Mouse (Mus musculus) kidney, embryonic 16.5 days (tissue): ENCODE results near the gene Strn3. TPM values are rescaled to one million over a fixed set of nuclear protein-coding genes. Genes with fewer than 3 reads are reported as not detected.
"Not testable (repeated sequence)": the region's sequence is repeated elsewhere in the genome, so short reads cannot be mapped to it uniquely, and the experiment has no call there.

Source experiments
- ATAC-seq: fragments of 200-750 bp; cut with Nextera tagmentation; 2 replicates; pipeline ENCODE4 v1.8.0; 2017; ENCODE audit warnings: moderate TSS enrichment; ENCODE audit not compliant: low FRiP score, low TSS enrichment
- H3K27ac ChIP-seq: fragments of 300-500 bp; sonication (generic); 2 replicates; pipeline ENCODE4 v1.5.1; 2014; ENCODE audit warnings: low read length
- H3K27me3 ChIP-seq: fragments of 300-500 bp; sonication (generic); 2 replicates; pipeline ENCODE4 v1.6.1; 2014; ENCODE audit warnings: low read length, control low read depth, mixed read lengths; ENCODE audit not compliant: insufficient read depth
- H3K36me3 ChIP-seq: fragments of 300-500 bp; sonication (generic); 2 replicates; pipeline ENCODE4 v1.6.1; 2014; ENCODE audit warnings: low read length, control low read depth, mixed read lengths; ENCODE audit not compliant: insufficient read depth
- H3K4me1 ChIP-seq: fragments of 300-500 bp; sonication (generic); 2 replicates; pipeline ENCODE4 v1.6.1; 2014; ENCODE audit warnings: low read length, control low read depth, mixed read lengths; ENCODE audit not compliant: insufficient read depth
- H3K4me2 ChIP-seq: fragments of 300-500 bp; sonication (generic); replicated peaks from 2 replicates; pipeline ENCODE4 v1.6.1; 2014; ENCODE audit warnings: low read depth, low read length
- H3K4me3 ChIP-seq: fragments of 300-500 bp; sonication (generic); 2 replicates; pipeline ENCODE4 v1.5.1; 2014; ENCODE audit warnings: mild to moderate bottlenecking, low read length
- H3K9ac ChIP-seq: fragments of 300-500 bp; sonication (generic); replicated peaks from 2 replicates; pipeline ENCODE4 v1.6.1; 2014; ENCODE audit warnings: low read length
- H3K9me3 ChIP-seq: fragments of 300-500 bp; sonication (generic); 2 replicates; pipeline ENCODE4 v1.6.1; 2016; ENCODE audit warnings: low read length, control low read depth
- WGBS: fragments of 180-500 bp; shearing (Covaris S2); extraction: QIAGEN DNeasy Blood & Tissue Kit; methylation state at CpG from one replicate; pipeline ENCODE4 v1.1.7; 2014; 5-methylcytosine and 5-hydroxymethylcytosine counted together
- polyA plus RNA-seq: library from polyadenylated mRNA; unstranded; fragments of >200 nt; fragmentation: Nextera tagmentation; extraction: Ambion mirVana; gene quantifications from 2 replicates; pipeline ENCODE4 v1.2.1, GENCODE M21; 2015

Strn3 gene
- polyA plus RNA-seq, 1 experiment from 2014 or later: 38.5 TPM

- no peak overlapping the region for H3K4me2 ChIP-seq
- H3K36me3 ChIP-seq: no peaks in the 10 kb centered on the region
- WGBS: 34% methylated on average over 2 of the region's 2 CpGs
- no peak overlapping the region for H3K4me3 ChIP-seq
- H3K27ac ChIP-seq: no peak overlapping the region
- no peak for ATAC-seq
- H3K9ac ChIP-seq: no peak overlapping the region
- H3K27me3 ChIP-seq: no peaks in the 10 kb centered on the region
- H3K9me3 ChIP-seq: no peaks in the 10 kb centered on the region
- H3K4me1 ChIP-seq: peaks cover 29% of the 10 kb centered on the region
Measured at GRCm38 (mm10) chr12:51676442-51676841, 15.3 kb downstream of the Strn3 start.

- no peak overlapping the region for H3K4me3 ChIP-seq
- no peak overlapping the region for H3K4me2 ChIP-seq
- WGBS: 67% methylated on average over 4 of the region's 4 CpGs
- H3K36me3 ChIP-seq: no peaks in the 10 kb centered on the region
- no peak overlapping the region for H3K9ac ChIP-seq
- H3K4me1 ChIP-seq: peaks cover 19% of the 10 kb centered on the region
- H3K27ac ChIP-seq: no peak overlapping the region
- no peaks in the 10 kb centered on the region for H3K27me3 ChIP-seq
- H3K9me3 ChIP-seq: no peaks in the 10 kb centered on the region
- no peak for ATAC-seq
Measured at GRCm38 (mm10) chr12:51673270-51673669, 18.4 kb downstream of the Strn3 start.

GRCm38 (mm10) chr12:51671231-51671891 lies 20.3 kb downstream of the Strn3 start:
- Histone ChIP-seq H3K36me3 (no peaks in the 10 kb centered on the region), H3K9ac (no peak overlapping the region), H3K27me3 (no peaks in the 10 kb centered on the region), H3K27ac (no peak overlapping the region), H3K9me3 (no peaks in the 10 kb centered on the region), H3K4me1 (peaks cover 22% of the 10 kb centered on the region), H3K4me3 (no peak overlapping the region), H3K4me2 (no peak overlapping the region)
- 35% methylated on average over 5 of the region's 5 CpGs for WGBS
- ATAC-seq: no peak

GRCm38 (mm10) chr12:51666708-51667430 lies 24.8 kb downstream of the Strn3 start:
- Histone ChIP-seq H3K4me3 (no peak overlapping the region), H3K27ac (no peak overlapping the region), H3K9me3 (no peaks in the 10 kb centered on the region), H3K36me3 (no peaks in the 10 kb centered on the region), H3K27me3 (no peaks in the 10 kb centered on the region), H3K4me2 (no peak overlapping the region), H3K9ac (no peak overlapping the region), H3K4me1 (peaks cover 24% of the 10 kb centered on the region)
- 77% methylated on average over 4 of the region's 4 CpGs for WGBS
- no peak for ATAC-seq

GRCm38 (mm10) chr12:51663908-51664307 lies 27.8 kb downstream of the Strn3 start:
- Histone ChIP-seq H3K27me3 (no peaks in the 10 kb centered on the region), H3K36me3 (no peaks in the 10 kb centered on the region), H3K4me2 (no peak overlapping the region), H3K9ac (no peak overlapping the region), H3K4me1 (peaks cover 19% of the 10 kb centered on the region), H3K9me3 (no peaks in the 10 kb centered on the region), H3K4me3 (no peak overlapping the region), H3K27ac (peak overlapping the region; percentile 65)
- no peak for ATAC-seq

GRCm38 (mm10) chr12:51663011-51663410 lies 28.7 kb downstream of the Strn3 start:
- no peaks in the 10 kb centered on the region for H3K27me3 ChIP-seq
- H3K4me2 ChIP-seq: no peak overlapping the region
- peak; percentile 58 for ATAC-seq
- peak overlapping the region; percentile 36; the same call in 1 of the 2 replicates for H3K27ac ChIP-seq
- H3K9me3 ChIP-seq: no peaks in the 10 kb centered on the region
- no peak overlapping the region for H3K9ac ChIP-seq
- H3K36me3 ChIP-seq: no peaks in the 10 kb centered on the region
- H3K4me1 ChIP-seq: peaks cover 16% of the 10 kb centered on the region
- no peak overlapping the region for H3K4me3 ChIP-seq

- WGBS: 54% methylated on average over 1 of the region's 1 CpGs
- H3K4me3 ChIP-seq: no peak overlapping the region
- H3K4me2 ChIP-seq: no peak overlapping the region
- no peak overlapping the region for H3K9ac ChIP-seq
- H3K9me3 ChIP-seq: no peaks in the 10 kb centered on the region
- no peak overlapping the region for H3K27ac ChIP-seq
- H3K27me3 ChIP-seq: no peaks in the 10 kb centered on the region
- peaks cover 14% of the 10 kb centered on the region for H3K36me3 ChIP-seq
- ATAC-seq: no peak
- H3K4me1 ChIP-seq: no peaks in the 10 kb centered on the region
Measured at GRCm38 (mm10) chr12:51655944-51656465, 35.7 kb downstream of the Strn3 start.

- H3K4me1 ChIP-seq, H3K4me2 ChIP-seq, H3K9ac ChIP-seq, H3K9me3 ChIP-seq, H3K4me3 ChIP-seq, H3K27me3 ChIP-seq, H3K27ac ChIP-seq, ATAC-seq: not testable (repeated sequence)
- peaks cover 31% of the 10 kb centered on the region for H3K36me3 ChIP-seq
Measured at GRCm38 (mm10) chr12:51649401-51649800, 42.3 kb downstream of the Strn3 start.

- H3K27me3 ChIP-seq: no peaks in the 10 kb centered on the region
- no peak for ATAC-seq
- no peaks in the 10 kb centered on the region for H3K4me1 ChIP-seq
- 65% methylated on average over 6 of the region's 6 CpGs for WGBS
- H3K9ac ChIP-seq: no peak overlapping the region
- no peak overlapping the region for H3K4me2 ChIP-seq
- no peak overlapping the region for H3K27ac ChIP-seq
- no peaks in the 10 kb centered on the region for H3K9me3 ChIP-seq
- H3K36me3 ChIP-seq: peaks cover 8% of the 10 kb centered on the region
- H3K4me3 ChIP-seq: no peak overlapping the region
Measured at GRCm38 (mm10) chr12:51641871-51642270, 49.8 kb downstream of the Strn3 start.
